Mouse (Mus musculus): ENCODE results near the gene Slc22a3. TPM values are rescaled to one million over a fixed set of nuclear protein-coding genes. Genes with fewer than 3 reads are reported as not detected.

Gene Slc22a3
- 0.18 TPM for total RNA-seq (2023)

GRCm38 (mm10) chr17:12507654-12508204 lies at the start of gene Slc22a3:
Gene Slc22a3 (minus strand): TSS chr17:12507704.

GRCm38 (mm10) chr17:12377981-12378705 lies 129.4 kb downstream of the Slc22a3 start, which contains the start of gene Plg:
Gene Plg (plus strand): TSS chr17:12378608.

Other genes starting within 250 kb of the Slc22a3 start
- gene Map3k4, start 188.9 kb downstream of the Slc22a3 start, total RNA-seq (2023) = 39.3 TPM
- not detected for gene Plg, start 129.1 kb downstream of the Slc22a3 start, total RNA-seq (2023)
- not detected for gene Slc22a2, start 76.4 kb upstream of the Slc22a3 start, total RNA-seq (2023)
- not detected for gene Slc22a1, start 168.1 kb upstream of the Slc22a3 start, total RNA-seq (2023)

All from CD8-positive naive resting alpha-beta T cell, adult 57 days (primary cell).